Mouse (Mus musculus): ENCODE results near the gene Syn3.

GRCm38 (mm10) chr10:86293880-86294279 is 204.8 kb downstream of the Syn3 start:
- TF ChIP-seq CTCF (IDR thresholded peaks at IDR 0.05; ENCODE audit: extremely low read depth, insufficient read depth, insufficient read length, insufficient replicate concordance) = no peak
- no peak for TF ChIP-seq POLR2A (IDR thresholded peaks at IDR 0.05; ENCODE audit: low read depth, low read length)
